Mouse (Mus musculus) limb, embryonic 13.5 days (tissue): ENCODE measurements around the gene Irs2. TPM values are rescaled to one million over a fixed set of nuclear protein-coding genes. Genes with fewer than 3 reads are reported as not detected.
A peak's percentile ranks its signal among the peaks of the same experiment; 100 is the strongest.

Experiments
- ATAC-seq: fragments of 200-750 bp; cut with Nextera tagmentation; 2 replicates; pipeline ENCODE4 v1.8.0; 2017; ENCODE audit warnings: low read depth, moderate number of reproducible peaks, moderate TSS enrichment; ENCODE audit not compliant: low FRiP score
- H3K27ac ChIP-seq: fragments of 300-500 bp; sonication (generic); 2 replicates; pipeline ENCODE4 v1.5.1; 2015; ENCODE audit warnings: inconsistent platforms, mild to moderate bottlenecking, moderate library complexity
- H3K27me3 ChIP-seq: fragments of 300-500 bp; sonication (generic); 2 replicates; pipeline ENCODE4 v1.6.1; 2015; ENCODE audit warnings: mild to moderate bottlenecking, inconsistent platforms
- H3K36me3 ChIP-seq: fragments of 300-500 bp; sonication (generic); 2 replicates; pipeline ENCODE4 v1.6.1; 2015; ENCODE audit warnings: inconsistent platforms, mild to moderate bottlenecking, moderate library complexity
- H3K4me1 ChIP-seq: fragments of 300-500 bp; sonication (generic); 2 replicates; pipeline ENCODE4 v1.6.1; 2015; ENCODE audit warnings: inconsistent platforms
- H3K4me2 ChIP-seq: fragments of 300-500 bp; sonication (generic); replicated peaks from 2 replicates; pipeline ENCODE4 v1.6.1; 2015; ENCODE audit warnings: inconsistent platforms, mild to moderate bottlenecking, moderate library complexity
- H3K4me3 ChIP-seq: fragments of 300-500 bp; sonication (generic); 2 replicates; pipeline ENCODE4 v1.5.1; 2015; ENCODE audit warnings: moderate library complexity, mild to moderate bottlenecking, inconsistent platforms
- H3K9ac ChIP-seq: fragments of 300-500 bp; sonication (generic); 2 replicates; pipeline ENCODE4 v1.6.1; 2015; ENCODE audit warnings: mild to moderate bottlenecking, inconsistent platforms
- H3K9me3 ChIP-seq: fragments of 300-500 bp; sonication (generic); 2 replicates; pipeline ENCODE4 v1.6.1; 2016; ENCODE audit warnings: inconsistent platforms
- WGBS: fragments of 180-500 bp; shearing (Covaris S2); methylation state at CpG from one replicate; pipeline ENCODE4 v1.1.7; 2015; 5-methylcytosine and 5-hydroxymethylcytosine counted together
- polyA plus RNA-seq: library from polyadenylated mRNA; unstranded; fragments of >200 nt; fragmentation: Nextera tagmentation; extraction: Ambion mirVana; gene quantifications from 2 replicates; pipeline ENCODE4 v1.2.1, GENCODE M21; 2015

Irs2 gene
- polyA plus RNA-seq, 1 experiment from 2014 or later = 7.9 TPM

DNA sequence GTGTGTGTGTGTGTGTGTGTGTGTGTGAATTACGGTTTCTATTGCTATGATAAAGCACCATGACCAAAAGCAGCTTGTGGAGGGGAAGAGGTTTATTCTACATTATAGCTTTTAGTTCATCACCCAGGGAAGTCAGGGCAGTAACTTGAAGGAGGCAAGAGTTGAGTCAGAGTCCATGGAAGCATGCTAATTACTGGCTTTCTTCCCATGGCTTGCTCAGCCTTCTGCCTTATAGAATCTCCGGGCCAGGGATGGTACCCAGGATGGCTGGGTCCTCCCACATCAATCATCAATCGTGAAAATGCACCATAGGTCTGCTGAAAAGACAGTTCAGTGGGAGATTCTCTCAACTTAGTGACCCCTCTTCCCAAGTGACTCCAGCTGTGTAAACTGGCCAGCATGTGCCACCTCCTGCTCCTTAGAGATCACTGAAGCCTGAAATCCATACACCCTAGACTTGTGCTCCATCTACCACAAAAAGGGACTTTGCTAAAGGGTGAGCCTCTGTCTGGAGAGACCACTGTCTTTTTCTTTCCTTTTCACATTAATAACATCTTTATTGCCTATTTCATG is 69.0 kb downstream of the Irs2 start:
- 69% methylated on average over 3 of the region's 3 CpGs for WGBS
- Histone ChIP-seq H3K27me3 (0 out of 2 replicates have a peak, but pooled peaks cover 3% of the 10 kb centered on the region), H3K4me3 (no peak overlapping the region), H3K4me1 (peaks cover 43% of the 10 kb centered on the region), H3K9ac (no peak overlapping the region), H3K36me3 (no peaks in the 10 kb centered on the region), H3K27ac (no peak overlapping the region), H3K4me2 (no peak overlapping the region), H3K9me3 (no peaks in the 10 kb centered on the region)
- ATAC-seq = no peak

DNA sequence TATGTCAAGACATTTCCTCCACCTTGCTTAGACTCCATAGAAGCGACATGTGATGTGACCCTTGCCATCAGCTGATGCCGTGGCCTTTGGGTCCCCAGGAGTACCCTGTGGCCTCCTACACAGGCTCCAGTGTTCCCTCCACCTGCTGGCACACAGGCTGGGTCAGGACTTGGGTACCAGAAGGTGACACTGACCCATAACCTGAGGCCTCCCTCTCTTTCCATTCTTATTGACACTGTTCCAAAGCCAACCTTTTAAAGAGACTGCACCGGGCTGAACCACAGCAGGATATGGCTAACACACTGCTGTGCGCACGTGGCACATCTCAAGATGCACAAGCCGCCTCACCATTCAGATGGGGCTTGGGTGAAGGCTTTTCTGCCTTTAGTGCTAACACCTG is 70.0 kb downstream of the Irs2 start:
- WGBS = 83% methylated on average over 6 of the region's 6 CpGs
- Histone ChIP-seq H3K9ac (no peak overlapping the region), H3K4me1 (peaks cover 33% of the 10 kb centered on the region), H3K27me3 (0 out of 2 replicates have a peak, but pooled peaks cover 3% of the 10 kb centered on the region), H3K9me3 (no peaks in the 10 kb centered on the region), H3K4me3 (no peak overlapping the region), H3K4me2 (no peak overlapping the region), H3K27ac (no peak overlapping the region), H3K36me3 (no peaks in the 10 kb centered on the region)
- ATAC-seq = no peak

DNA sequence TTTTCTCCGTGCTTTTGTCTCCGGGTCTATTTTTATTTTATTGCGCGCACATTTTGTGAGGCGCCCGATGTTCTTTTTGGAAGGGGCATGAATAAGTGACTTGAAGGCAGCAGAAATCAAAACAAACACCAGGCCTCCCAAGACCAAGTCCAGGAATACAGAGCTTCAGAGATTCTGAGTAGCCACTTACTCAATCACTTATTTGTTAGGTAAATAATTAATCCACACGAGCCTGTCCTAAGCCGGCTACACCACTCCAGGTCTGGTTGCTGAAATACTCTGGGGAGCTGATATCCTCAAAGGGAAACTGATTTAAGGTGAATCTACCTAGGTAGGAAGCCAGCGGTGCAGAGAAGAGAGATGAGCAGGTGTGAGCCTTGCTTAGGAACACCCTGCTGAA is 71.6 kb downstream of the Irs2 start:
- H3K27ac ChIP-seq = no peak overlapping the region
- H3K9ac ChIP-seq = no peak overlapping the region
- H3K27me3 ChIP-seq = 0 out of 2 replicates have a peak, but pooled peaks cover 3% of the 10 kb centered on the region
- 81% methylated on average over 9 of the region's 9 CpGs for WGBS
- H3K9me3 ChIP-seq = no peaks in the 10 kb centered on the region
- no peak overlapping the region for H3K4me3 ChIP-seq
- peaks cover 36% of the 10 kb centered on the region for H3K4me1 ChIP-seq
- H3K36me3 ChIP-seq = no peaks in the 10 kb centered on the region
- no peak for ATAC-seq
- no peak overlapping the region for H3K4me2 ChIP-seq

DNA sequence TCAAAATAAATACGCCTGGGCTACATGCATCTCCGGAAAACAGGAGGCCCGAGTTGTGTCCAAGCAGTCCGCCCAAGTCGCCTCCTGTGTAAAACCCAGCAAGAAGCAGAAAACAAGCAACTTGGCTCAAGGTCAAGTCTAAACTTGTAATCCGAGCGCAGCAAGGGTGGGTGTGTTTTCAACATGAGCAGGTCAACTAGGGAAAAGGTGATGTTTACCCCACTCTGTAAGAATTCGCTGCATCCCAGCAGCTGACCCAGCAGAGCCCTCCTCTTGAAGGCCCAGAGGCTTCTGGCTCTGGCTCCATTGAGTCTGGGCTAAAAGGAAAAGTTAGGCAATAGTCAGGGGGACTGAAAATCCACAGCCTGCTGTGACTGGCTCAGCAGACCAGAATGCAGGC is 73.0 kb downstream of the Irs2 start:
- ATAC-seq = peak; percentile 76; the same call in 1 of the 2 replicates
- WGBS = 52% methylated on average over 8 of the region's 8 CpGs
- H3K27ac ChIP-seq = peak overlapping the region; percentile 74

More for the DNA sequence above, 73.0 kb downstream of the Irs2 start:
- no peak overlapping the region for H3K9ac ChIP-seq
- H3K4me1 ChIP-seq = peaks cover 45% of the 10 kb centered on the region
- no peaks in the 10 kb centered on the region for H3K9me3 ChIP-seq
- H3K27me3 ChIP-seq = 0 out of 2 replicates have a peak, but pooled peaks cover 3% of the 10 kb centered on the region
- no peak overlapping the region for H3K4me3 ChIP-seq
- H3K36me3 ChIP-seq = no peaks in the 10 kb centered on the region
- no peak overlapping the region for H3K4me2 ChIP-seq
